Mouse (Mus musculus) forebrain, embryonic 12.5 days (tissue): ENCODE measurements around the gene Isg20l2. TPM values are rescaled to one million over a fixed set of nuclear protein-coding genes. Genes with fewer than 3 reads are reported as not detected.

Experiments
- ATAC-seq: fragments of 200-750 bp; cut with Nextera tagmentation; 2 replicates; pipeline ENCODE4 v1.8.0; 2017; ENCODE audit warnings: moderate TSS enrichment; ENCODE audit not compliant: low FRiP score
- H3K27ac ChIP-seq: fragments of 300-500 bp; sonication (generic); 2 replicates; pipeline ENCODE4 v1.5.1; 2016; ENCODE audit warnings: mild to moderate bottlenecking
- H3K27me3 ChIP-seq: fragments of 300-500 bp; sonication (generic); 2 replicates; pipeline ENCODE4 v1.6.1; 2016; ENCODE audit warnings: mild to moderate bottlenecking
- H3K36me3 ChIP-seq: fragments of 300-500 bp; sonication (generic); replicated peaks from 2 replicates; pipeline ENCODE4 v1.6.1; 2016; ENCODE audit warnings: mild to moderate bottlenecking
- H3K4me1 ChIP-seq: fragments of 300-500 bp; sonication (generic); 2 replicates; pipeline ENCODE4 v1.6.1; 2016
- H3K4me2 ChIP-seq: fragments of 300-500 bp; sonication (generic); 2 replicates; pipeline ENCODE4 v1.6.1; 2016; ENCODE audit warnings: mild to moderate bottlenecking, moderate library complexity
- H3K4me3 ChIP-seq: fragments of 300-500 bp; sonication (generic); replicated peaks from 2 replicates; pipeline ENCODE4 v1.5.1; 2016; ENCODE audit warnings: mild to moderate bottlenecking
- H3K9ac ChIP-seq: fragments of 300-500 bp; sonication (generic); 2 replicates; pipeline ENCODE4 v1.6.1; 2016; ENCODE audit warnings: mild to moderate bottlenecking
- H3K9me3 ChIP-seq: fragments of 300-500 bp; sonication (generic); 2 replicates; pipeline ENCODE4 v1.6.1; 2016
- WGBS: fragments of 180-500 bp; shearing (Covaris S2); methylation state at CpG from one replicate; pipeline ENCODE4 v1.1.7; 2016; 5-methylcytosine and 5-hydroxymethylcytosine counted together
- polyA plus RNA-seq: library from polyadenylated mRNA; unstranded; fragments of >200 nt; fragmentation: Nextera tagmentation; extraction: Ambion mirVana; gene quantifications from 2 replicates; pipeline ENCODE4 v1.2.1, GENCODE M21; 2016

The Isg20l2 gene
- polyA plus RNA-seq, 1 experiment from 2014 or later, result 80.5 TPM

DNA sequence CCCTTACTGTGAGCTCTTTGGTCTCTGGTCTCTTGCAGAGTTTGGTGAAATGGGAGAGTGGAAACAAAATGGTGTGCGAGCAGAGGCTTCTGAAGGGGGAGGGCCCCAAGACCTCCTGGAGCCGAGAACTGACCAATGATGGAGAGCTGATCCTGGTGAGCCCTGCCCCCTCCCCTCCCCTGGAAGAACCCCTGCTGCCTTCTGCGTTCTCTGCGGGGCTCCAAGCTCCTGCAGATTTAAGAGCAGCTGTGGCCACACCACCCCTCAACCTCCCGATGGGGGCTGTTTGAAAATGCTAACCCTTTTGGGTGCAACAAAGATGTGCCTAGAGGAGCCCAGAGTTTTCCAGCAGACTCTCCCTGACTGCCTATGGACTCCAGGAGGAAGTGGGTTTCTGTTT lies 22.3 kb downstream of the Isg20l2 start:
- Histone ChIP-seq H3K4me2 (peak overlapping the region; percentile 72), H3K36me3 (peaks cover 17% of the 10 kb centered on the region; the same call in 1 of the 2 replicates), H3K4me1 (peaks cover 54% of the 10 kb centered on the region), H3K9me3 (no peaks in the 10 kb centered on the region), H3K27ac (peak overlapping the region; percentile 26; the same call in 1 of the 2 replicates), H3K4me3 (0 out of 2 replicates have a peak overlapping the region, but pooled peaks have one; percentile 5), H3K9ac (peak overlapping the region; percentile 25; the same call in 1 of the 2 replicates), H3K27me3 (0 out of 2 replicates have a peak, but pooled peaks cover 4% of the 10 kb centered on the region)
- 4% methylated on average over 5 of the region's 5 CpGs for WGBS
- peak; percentile 45; the same call in 1 of the 2 replicates for ATAC-seq

DNA sequence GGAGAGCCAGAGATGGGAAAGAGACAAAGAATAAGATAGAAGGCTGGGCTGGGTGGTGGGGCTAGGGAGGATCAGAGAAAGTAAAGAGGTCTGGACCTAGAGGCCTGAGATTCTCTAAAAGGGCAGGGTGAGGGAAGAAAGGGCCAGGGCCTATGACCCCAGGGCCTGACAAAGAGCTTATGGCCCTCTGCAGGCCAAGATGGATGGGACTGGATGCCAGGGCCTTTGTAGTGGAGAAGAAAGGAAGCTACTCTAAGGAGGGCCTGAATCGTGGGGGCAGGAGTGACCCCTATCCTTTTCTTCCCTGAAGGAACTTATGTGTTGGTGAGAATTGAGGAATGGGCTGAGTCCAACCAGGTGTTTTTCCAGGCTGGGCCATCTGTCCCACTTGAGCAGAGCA lies 27.9 kb downstream of the Isg20l2 start:
- 0% methylated on average over 1 of the region's 1 CpGs for WGBS
- Histone ChIP-seq H3K36me3 (peaks cover 16% of the 10 kb centered on the region; the same call in 1 of the 2 replicates), H3K9me3 (no peaks in the 10 kb centered on the region), H3K4me3 (no peak overlapping the region), H3K27me3 (no peaks in the 10 kb centered on the region), H3K27ac (peak overlapping the region; percentile 2; the same call in 1 of the 2 replicates), H3K9ac (0 out of 2 replicates have a peak overlapping the region, but pooled peaks have one; percentile 18), H3K4me2 (no peak overlapping the region), H3K4me1 (peaks cover 31% of the 10 kb centered on the region)
- ATAC-seq, result no peak

DNA sequence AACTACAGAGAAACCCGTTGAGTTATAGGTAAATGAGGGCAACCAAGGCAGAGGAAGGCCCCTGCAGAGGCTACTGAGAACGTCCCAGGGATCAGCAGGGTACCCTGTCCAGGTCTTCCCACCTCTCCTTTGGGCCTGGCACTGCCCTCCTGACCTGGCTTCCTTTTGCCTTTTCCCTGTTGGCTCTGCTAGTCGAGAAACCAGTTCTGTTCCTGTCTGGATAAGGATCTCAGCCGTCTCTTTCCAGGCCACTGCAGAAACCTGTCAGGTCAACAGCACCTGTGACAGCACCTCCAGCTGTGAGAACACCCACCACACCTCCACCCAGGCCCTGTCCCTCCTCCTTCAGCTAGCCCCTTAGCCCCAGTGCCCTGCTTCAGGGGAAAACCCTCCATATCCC lies 28.4 kb downstream of the Isg20l2 start:
- Histone ChIP-seq H3K9me3 (no peaks in the 10 kb centered on the region), H3K36me3 (peaks cover 12% of the 10 kb centered on the region; the same call in 1 of the 2 replicates), H3K27me3 (no peaks in the 10 kb centered on the region), H3K4me2 (no peak overlapping the region), H3K4me1 (peaks cover 31% of the 10 kb centered on the region), H3K4me3 (no peak overlapping the region), H3K9ac (0 out of 2 replicates have a peak overlapping the region, but pooled peaks have one; percentile 18), H3K27ac (peak overlapping the region; percentile 2; the same call in 1 of the 2 replicates)
- WGBS, result 26% methylated on average over 4 of the region's 4 CpGs
- ATAC-seq, result no peak

DNA sequence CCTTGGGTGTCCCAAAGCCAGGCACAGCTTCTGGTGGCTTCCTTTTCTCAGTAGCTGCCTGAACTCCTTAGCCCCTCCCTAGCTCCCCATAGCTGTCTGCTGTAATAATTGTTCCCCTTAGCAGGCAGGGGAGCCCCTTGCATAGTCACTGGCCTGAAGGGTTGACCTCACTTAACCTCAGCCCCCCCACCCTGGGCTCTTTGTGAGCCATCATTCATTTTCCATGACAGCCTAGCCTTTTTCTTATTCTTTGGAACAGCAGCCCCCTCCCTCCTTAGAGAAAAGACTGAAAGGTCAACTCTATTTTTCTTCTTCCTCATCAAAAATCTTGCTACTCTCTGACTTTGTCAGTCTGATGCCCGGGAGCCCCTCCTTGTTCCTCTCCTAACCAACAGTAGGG lies 28.9 kb downstream of the Isg20l2 start:
- no peak overlapping the region for H3K4me3 ChIP-seq
- no peak overlapping the region for H3K4me2 ChIP-seq
- 0 out of 2 replicates have a peak, but pooled peaks cover 7% of the 10 kb centered on the region for H3K36me3 ChIP-seq
- no peak for ATAC-seq
- H3K27ac ChIP-seq, result 0 out of 2 replicates have a peak overlapping the region, but pooled peaks have one; percentile 97
- H3K27me3 ChIP-seq, result no peaks in the 10 kb centered on the region
- peaks cover 31% of the 10 kb centered on the region for H3K4me1 ChIP-seq
- no peak overlapping the region for H3K9ac ChIP-seq
- no peaks in the 10 kb centered on the region for H3K9me3 ChIP-seq
- 24% methylated on average over 1 of the region's 1 CpGs for WGBS

DNA sequence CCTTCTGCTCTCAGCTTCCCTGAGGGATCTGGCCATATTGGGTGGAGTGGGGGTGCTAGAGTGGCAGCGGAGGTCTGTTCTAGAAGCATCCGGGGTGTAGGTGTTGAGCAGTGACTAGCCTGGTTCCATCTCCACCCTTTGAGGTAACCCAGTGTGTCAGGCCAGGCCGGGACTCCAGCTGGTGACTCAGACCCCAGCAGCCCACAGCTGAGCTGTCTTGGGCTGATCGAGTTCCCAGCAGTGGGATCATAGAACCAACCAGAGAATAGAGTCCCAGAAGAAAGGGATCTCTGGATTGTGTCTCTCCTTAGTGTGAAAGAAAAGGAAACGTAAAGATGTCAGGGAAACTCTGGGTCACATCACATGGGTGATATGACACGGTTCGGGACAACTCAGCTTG lies 29.3 kb downstream of the Isg20l2 start:
- Histone ChIP-seq H3K4me2 (no peak overlapping the region), H3K4me3 (no peak overlapping the region), H3K9me3 (no peaks in the 10 kb centered on the region), H3K27ac (peak overlapping the region; percentile 97), H3K9ac (no peak overlapping the region), H3K4me1 (peaks cover 31% of the 10 kb centered on the region), H3K36me3 (0 out of 2 replicates have a peak, but pooled peaks cover 3% of the 10 kb centered on the region), H3K27me3 (no peaks in the 10 kb centered on the region)
- ATAC-seq, result no peak
- 71% methylated on average over 7 of the region's 7 CpGs for whole genome bisulfite sequencing

DNA sequence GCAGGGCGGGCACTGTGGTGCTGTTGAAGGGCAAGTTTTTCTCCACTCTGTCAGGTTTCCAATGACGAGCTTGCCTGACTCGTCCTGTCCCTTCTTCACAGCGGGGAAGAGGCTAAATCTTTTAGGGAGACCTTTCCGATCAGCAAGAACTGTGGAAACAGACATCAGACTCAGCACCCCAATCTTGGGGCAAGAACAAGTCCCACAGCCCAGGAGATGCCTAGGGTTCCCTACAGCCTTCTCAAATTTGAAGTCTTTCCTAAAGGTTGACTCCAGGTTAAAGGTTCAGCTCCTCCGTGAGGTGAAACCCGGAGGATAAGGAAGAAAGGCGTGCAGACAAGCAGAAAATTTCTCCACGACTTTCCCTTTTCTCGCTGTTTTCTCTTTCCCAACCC lies 30.1 kb downstream of the Isg20l2 start:
- Histone ChIP-seq H3K9ac (peak overlapping the region; percentile 41), H3K9me3 (no peaks in the 10 kb centered on the region), H3K4me1 (peaks cover 31% of the 10 kb centered on the region), H3K27ac (peak overlapping the region; percentile 97), H3K4me3 (peak overlapping the region; percentile 32), H3K36me3 (no peaks in the 10 kb centered on the region), H3K27me3 (no peaks in the 10 kb centered on the region), H3K4me2 (peak overlapping the region; percentile 65)
- 2% methylated on average over 10 of the region's 10 CpGs for WGBS
- no peak for ATAC-seq

DNA sequence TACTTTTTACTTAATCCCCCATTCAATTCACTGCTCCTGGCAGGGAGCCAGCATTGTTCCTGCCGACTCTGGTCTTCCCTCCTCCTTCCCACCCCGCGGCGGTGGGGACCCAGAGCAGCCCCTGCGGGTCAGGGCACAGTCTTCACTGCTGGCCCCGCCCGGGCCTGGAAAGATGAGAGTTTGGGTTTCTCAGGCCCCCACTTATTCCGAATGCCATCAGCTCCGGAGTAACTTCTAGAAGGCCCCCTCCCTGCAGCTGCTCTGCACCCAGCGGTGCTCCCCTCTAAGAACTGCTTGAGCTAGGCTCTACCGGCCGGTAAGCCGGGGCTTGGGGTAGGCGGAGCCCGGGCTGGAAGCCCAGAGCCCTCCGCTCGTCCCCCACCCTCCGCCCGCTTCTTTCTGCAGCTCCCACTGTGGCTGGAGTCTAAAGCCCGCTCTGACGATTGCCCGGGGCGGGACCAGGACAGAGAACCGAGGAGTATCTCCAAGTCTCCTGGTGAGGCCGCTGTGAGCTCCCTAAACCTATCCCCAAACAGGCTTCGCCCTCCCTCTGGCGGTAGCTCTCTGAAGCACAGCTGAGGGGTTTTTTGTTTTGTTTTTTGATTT lies 30.6 kb downstream of the Isg20l2 start:
- peak; percentile 96 for ATAC-seq
- Histone ChIP-seq H3K9ac (peak overlapping the region; percentile 41), H3K36me3 (no peaks in the 10 kb centered on the region), H3K4me1 (peaks cover 31% of the 10 kb centered on the region), H3K4me2 (peak overlapping the region; percentile 65), H3K27me3 (no peaks in the 10 kb centered on the region), H3K9me3 (no peaks in the 10 kb centered on the region), H3K27ac (peak overlapping the region; percentile 97), H3K4me3 (peak overlapping the region; percentile 32)
- 1% methylated on average over 27 of the region's 27 CpGs for WGBS

DNA sequence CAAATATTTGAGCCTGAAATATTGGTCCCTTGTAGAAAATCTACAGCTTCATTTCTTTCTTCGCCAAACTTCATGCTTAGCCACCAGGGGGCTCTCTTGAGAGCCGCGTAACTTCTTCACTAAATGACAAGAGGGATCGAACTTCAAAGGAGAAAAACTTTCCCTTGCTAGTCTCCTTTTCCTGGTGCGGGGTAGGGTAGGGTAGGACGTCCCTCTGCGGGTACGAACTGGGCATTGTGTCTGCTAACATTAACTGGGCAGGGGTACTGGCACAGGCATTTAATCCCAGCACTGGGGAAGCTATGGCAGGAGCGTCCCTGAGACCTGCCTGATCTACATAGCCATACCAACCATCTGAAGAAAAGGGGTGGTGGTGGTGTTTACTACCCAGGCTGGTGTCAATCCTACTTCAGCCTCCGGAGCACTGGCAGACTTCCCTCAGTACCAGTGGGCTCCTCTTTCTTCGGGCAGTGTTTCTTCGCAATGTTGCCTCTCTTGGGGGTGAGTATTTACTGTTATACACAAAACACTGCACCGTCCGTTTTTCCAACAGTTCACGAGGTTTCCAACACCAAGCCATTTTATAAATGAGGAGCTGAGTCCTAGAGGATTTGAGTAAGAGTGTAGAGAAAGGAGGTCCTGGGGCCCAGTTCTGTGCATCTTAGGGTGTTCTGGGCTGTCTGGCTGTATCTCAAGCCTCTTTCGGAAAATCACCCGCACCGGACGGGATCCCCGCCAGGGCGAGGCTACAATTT lies 40.2 kb downstream of the Isg20l2 start:
- peak overlapping the region; percentile 92 for H3K9ac ChIP-seq
- H3K9me3 ChIP-seq, result no peaks in the 10 kb centered on the region
- H3K36me3 ChIP-seq, result peaks cover 2% of the 10 kb centered on the region
- peak overlapping the region; percentile 94 for H3K27ac ChIP-seq
- peaks cover 53% of the 10 kb centered on the region for H3K4me1 ChIP-seq
- no peak for ATAC-seq
- H3K27me3 ChIP-seq, result no peaks in the 10 kb centered on the region
- peak overlapping the region; percentile 83 for H3K4me2 ChIP-seq
- peak overlapping the region; percentile 75 for H3K4me3 ChIP-seq
- 0% methylated on average over 21 of the region's 21 CpGs for WGBS

DNA sequence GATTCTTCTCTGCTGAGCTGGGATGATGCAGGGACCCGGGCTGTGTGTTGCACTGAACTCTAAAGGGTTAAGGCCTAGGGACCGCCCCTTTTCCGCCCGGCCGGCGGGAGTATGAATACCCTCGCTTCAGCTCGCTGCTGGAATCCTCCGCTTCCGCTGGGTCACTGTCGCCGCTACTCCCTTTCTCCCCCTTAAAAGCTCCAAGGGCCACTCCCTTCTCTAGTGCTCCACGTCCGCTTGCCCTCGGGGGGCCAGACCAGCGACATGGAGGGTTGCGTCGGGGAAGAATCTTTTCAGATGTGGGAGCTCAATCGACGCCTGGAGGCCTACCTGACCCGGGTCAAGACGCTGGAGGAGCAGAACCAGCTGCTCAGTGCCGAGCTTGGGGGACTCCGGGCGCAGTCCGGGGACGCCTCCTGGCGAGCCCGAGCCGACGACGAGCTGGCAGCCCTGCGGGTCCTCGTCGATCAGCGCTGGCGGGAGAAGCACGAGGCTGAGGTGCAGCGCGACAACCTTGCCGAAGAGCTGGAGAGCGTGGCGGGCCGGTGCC lies 40.9 kb downstream of the Isg20l2 start, which contains the start of gene Nes:
Nes (plus strand) TSS at position 140 of the 550 bp plus-strand sequence.
- no peaks in the 10 kb centered on the region for H3K27me3 ChIP-seq
- peak within 1 kb of the TSS; percentile 75 for H3K4me3 ChIP-seq
- H3K36me3 ChIP-seq, result peaks cover 8% of the 10 kb centered on the region
- H3K4me1 ChIP-seq, result peaks cover 57% of the 10 kb centered on the region
- peak within 1 kb of the TSS; percentile 92 for H3K9ac ChIP-seq
- H3K9me3 ChIP-seq, result no peaks in the 10 kb centered on the region
- peak; percentile 72 for ATAC-seq
- H3K27ac ChIP-seq, result peak within 1 kb of the TSS; percentile 94
- H3K4me2 ChIP-seq, result peak within 1 kb of the TSS; percentile 83
- under 1% methylated on average over 44 of the region's 44 CpGs for WGBS

DNA sequence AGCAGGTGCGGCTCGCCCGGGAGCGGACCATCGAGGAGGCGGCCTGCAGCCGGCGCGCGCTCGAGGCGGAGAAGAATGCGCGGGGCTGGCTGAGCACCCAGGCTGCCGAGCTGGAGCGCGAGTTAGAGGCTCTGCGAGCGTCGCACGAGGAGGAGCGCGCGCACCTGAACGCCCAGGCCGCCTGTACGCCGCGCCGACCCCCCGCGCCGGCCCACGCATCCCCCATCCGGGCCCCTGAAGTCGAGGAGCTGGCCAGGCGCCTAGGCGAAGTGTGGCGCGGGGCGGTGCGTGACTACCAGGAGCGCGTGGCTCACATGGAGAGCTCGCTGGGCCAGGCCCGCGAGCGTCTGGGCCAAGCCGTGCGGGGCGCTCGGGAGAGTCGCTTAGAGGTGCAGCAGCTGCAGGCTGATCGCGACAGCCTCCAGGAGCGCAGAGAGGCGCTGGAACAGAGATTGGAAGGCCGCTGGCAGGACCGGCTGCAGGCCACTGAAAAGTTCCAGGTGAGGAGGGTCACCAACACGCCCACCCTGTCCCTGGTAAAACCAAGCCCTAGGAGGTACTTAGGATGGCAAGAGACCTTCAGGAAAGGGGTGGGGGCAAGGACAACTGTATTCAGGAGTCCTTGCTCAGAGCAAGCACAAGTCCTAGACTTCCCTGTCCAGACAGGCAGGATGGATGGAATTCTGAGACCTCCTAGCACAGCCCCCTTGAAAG lies 41.5 kb downstream of the Isg20l2 start:
- Histone ChIP-seq H3K9ac (peak overlapping the region; percentile 92), H3K4me3 (peak overlapping the region; percentile 75), H3K4me2 (peak overlapping the region; percentile 83), H3K36me3 (peaks cover 14% of the 10 kb centered on the region), H3K27ac (peak overlapping the region; percentile 94), H3K27me3 (no peaks in the 10 kb centered on the region), H3K9me3 (no peaks in the 10 kb centered on the region), H3K4me1 (peaks cover 57% of the 10 kb centered on the region)
- peak; percentile 5 for ATAC-seq
- under 1% methylated on average over 59 of the region's 60 CpGs for WGBS

DNA sequence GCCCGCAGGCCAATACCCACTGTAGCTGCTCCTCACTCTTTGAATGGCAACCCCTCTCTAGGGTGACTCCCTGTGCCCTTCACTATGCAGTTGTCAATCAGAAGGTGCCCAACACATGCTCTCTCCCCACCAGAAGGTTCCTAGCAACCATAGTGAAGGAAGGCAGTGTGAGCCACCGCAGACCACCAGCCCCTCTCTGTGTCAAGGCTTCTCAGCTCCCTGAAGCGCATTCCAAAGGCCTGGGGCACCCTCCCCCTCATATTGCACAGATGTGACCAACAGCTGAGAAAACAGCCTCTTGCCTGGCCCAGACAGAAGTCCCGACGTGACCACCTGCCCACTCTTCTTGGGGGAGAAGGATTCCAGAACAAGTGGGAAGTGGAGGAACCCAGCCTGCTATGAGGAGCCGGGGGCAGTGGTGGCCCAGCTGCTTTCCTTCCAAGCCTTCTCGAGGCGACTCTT lies 42.1 kb downstream of the Isg20l2 start:
- Histone ChIP-seq H3K27ac (peak overlapping the region; percentile 94), H3K4me3 (peak overlapping the region; percentile 75), H3K4me1 (peaks cover 57% of the 10 kb centered on the region), H3K9ac (peak overlapping the region; percentile 92), H3K4me2 (peak overlapping the region; percentile 83), H3K27me3 (no peaks in the 10 kb centered on the region), H3K9me3 (no peaks in the 10 kb centered on the region), H3K36me3 (peaks cover 20% of the 10 kb centered on the region)
- no peak for ATAC-seq
- 4% methylated on average over 8 of the region's 8 CpGs for WGBS
